Mouse (Mus musculus) megakaryocyte, embryonic 14.5 days (primary cell): ENCODE data around the gene Plk3. TPM values are rescaled to one million over a fixed set of nuclear protein-coding genes. Genes with fewer than 3 reads are reported as not detected.

ENCODE experiments used
- H3K27me3 ChIP-seq: replicated peaks from 2 replicates; pipeline ENCODE3; 2012; ENCODE audit warnings: inconsistent platforms
- H3K36me3 ChIP-seq: replicated peaks from 2 replicates; pipeline ENCODE3; 2012; ENCODE audit warnings: low read length, inconsistent platforms, mixed read lengths
- H3K4me1 ChIP-seq: 2 replicates; pipeline ENCODE4 v1.6.1; 2012; ENCODE audit warnings: inconsistent platforms
- H3K4me3 ChIP-seq: replicated peaks from 2 replicates; pipeline ENCODE3; 2012; ENCODE audit warnings: moderate library complexity, mild to moderate bottlenecking, inconsistent platforms
- H3K9me3 ChIP-seq: 2 replicates; pipeline ENCODE4 v1.6.1; 2012; ENCODE audit warnings: inconsistent platforms
- FLI1 ChIP-seq: IDR thresholded peaks from 2 replicates; pipeline ENCODE4 v1.6.1; 2012; ENCODE audit warnings: low read length, inconsistent platforms, mixed read lengths
- GATA1 ChIP-seq: IDR thresholded peaks from 3 replicates; pipeline ENCODE4 v1.6.1; 2012; ENCODE audit warnings: mixed read lengths, low read length, inconsistent platforms, borderline replicate concordance
- polyA plus RNA-seq: library from polyadenylated mRNA; stranded (reverse); fragments of >175 nt; gene quantifications from 2 replicates; pipeline ENCODE4 v1.2.3, GENCODE M21; 2012; ENCODE audit warnings: low replicate concordance; ENCODE audit not compliant: insufficient read depth

The Plk3 gene
- polyA plus RNA-seq, 1 experiment: 13.2 TPM

DNA sequence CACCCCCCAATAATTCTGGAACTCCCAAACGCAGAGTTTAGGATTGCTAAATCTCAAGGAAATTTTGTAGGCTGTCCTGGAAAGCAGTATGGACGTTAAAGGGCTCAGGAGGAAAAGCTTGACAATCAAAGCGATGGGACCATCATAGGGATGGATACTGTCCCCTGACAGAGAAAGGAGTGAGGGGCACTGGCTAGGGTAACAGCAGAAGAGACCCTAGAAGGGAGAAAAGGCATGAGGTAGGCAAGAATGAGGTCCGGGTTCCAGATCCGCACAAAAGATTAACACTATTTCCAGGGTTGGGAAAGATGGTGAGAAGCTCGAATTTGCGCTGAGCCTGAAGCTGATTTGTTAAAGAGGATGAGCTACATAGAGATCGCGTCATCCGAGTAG, 13.7 kb downstream of the Plk3 start:
- Histone ChIP-seq H3K9me3 (no peaks in the 10 kb centered on the region), H3K4me3 (peak overlapping the region; percentile 99), H3K36me3 (peaks cover 21% of the 10 kb centered on the region), H3K27me3 (no peaks in the 10 kb centered on the region), H3K4me1 (peaks cover 64% of the 10 kb centered on the region)
- no peak for TF ChIP-seq FLI1
- TF ChIP-seq GATA1: no peak

DNA sequence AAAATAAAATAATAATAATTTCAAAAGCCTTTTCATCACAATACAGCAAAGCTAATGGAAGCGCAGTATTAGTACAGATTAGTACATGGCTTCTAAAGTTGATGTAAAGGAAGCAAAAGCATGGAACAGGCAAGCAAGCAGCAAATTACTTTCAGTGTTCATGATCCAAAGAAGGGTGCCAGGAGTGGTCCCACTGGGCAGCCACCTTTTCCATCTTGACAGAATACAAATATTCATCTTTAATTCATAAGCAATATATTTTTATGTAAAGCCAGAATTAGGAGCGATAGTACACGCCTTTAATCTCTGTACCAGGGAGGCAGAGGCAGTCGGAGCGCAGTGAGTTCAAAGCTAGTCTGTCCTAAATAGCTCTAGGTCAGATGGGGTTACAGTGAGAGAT, 14.1 kb downstream of the Plk3 start:
- Histone ChIP-seq H3K27me3 (no peaks in the 10 kb centered on the region), H3K4me1 (peaks cover 60% of the 10 kb centered on the region), H3K4me3 (peak overlapping the region; percentile 99), H3K36me3 (peaks cover 21% of the 10 kb centered on the region), H3K9me3 (no peaks in the 10 kb centered on the region)
- TF ChIP-seq GATA1 (no peak), FLI1 (no peak)

DNA sequence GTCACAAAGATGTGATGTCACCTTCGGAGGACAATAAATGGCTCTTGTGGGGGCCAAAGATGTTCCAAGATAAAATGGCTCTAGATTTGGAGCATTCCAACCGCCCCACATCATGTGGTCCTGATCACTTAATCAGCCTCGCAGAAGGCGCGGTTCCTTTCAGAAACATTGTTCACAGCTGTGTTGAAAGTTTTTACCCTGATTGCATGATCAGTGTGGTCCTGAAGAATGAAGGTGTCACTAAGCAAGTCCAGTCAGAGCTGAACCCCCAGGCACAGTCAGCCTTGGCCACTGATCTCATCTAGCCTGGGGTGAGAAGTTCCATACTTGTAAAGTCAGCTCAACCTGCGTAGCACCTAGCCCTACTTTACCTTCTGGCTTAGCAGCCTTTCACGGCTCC, 15.8 kb downstream of the Plk3 start:
- Histone ChIP-seq H3K9me3 (no peaks in the 10 kb centered on the region), H3K4me3 (no peak overlapping the region), H3K4me1 (peaks cover 43% of the 10 kb centered on the region), H3K36me3 (peaks cover 21% of the 10 kb centered on the region), H3K27me3 (no peaks in the 10 kb centered on the region)
- no peak for TF ChIP-seq GATA1
- no peak for TF ChIP-seq FLI1

DNA sequence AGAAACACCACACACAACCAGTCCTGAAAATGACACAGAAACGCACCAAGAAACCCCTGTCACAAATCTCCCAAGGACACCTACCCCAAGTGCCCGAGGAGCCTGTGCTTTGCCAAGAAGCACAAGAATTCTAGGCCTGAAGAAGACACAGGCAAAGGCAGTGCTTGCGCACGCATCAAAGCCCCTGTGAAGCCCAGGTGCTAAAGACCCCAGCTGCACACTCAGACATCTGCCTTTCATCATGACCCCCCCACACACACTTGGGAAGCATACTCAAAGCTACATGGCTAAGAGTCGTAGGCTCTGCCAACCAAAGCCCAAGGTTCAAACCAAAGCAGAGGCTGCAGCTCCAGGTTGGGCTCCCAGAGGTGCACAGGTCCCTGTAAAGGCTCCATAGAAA, 18.2 kb downstream of the Plk3 start:
- peaks cover 26% of the 10 kb centered on the region for H3K4me1 ChIP-seq
- H3K4me3 ChIP-seq: no peak overlapping the region
- peaks cover 16% of the 10 kb centered on the region for H3K36me3 ChIP-seq
- H3K27me3 ChIP-seq: peaks cover 8% of the 10 kb centered on the region
- H3K9me3 ChIP-seq: no peaks in the 10 kb centered on the region
- TF ChIP-seq GATA1 (no peak), FLI1 (no peak)

DNA sequence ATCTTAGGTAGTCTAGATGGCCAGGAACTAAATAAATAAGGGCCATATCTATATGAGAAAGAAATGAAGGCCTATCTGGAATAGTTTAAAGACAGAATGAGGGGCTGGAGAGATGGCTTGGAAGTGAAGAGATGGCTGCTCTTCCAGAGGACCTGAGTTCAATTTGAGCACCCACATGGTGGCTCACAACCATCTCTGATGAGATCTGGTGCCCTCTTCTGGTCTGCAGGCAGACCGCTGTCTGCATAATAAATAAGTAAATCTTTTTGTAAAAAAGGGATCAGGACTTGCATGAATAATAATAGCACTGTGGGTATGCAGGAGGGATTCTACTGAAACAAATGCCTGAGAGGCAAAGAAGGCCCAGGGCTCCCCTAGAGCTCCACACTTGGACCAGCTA, 20.5 kb downstream of the Plk3 start:
- no peaks in the 10 kb centered on the region for H3K9me3 ChIP-seq
- H3K36me3 ChIP-seq: peaks cover 6% of the 10 kb centered on the region
- peaks cover 9% of the 10 kb centered on the region; the same call in 1 of the 2 replicates for H3K4me1 ChIP-seq
- H3K27me3 ChIP-seq: peaks cover 29% of the 10 kb centered on the region
- H3K4me3 ChIP-seq: no peak overlapping the region
- no peak for TF ChIP-seq FLI1
- TF ChIP-seq GATA1: no peak

DNA sequence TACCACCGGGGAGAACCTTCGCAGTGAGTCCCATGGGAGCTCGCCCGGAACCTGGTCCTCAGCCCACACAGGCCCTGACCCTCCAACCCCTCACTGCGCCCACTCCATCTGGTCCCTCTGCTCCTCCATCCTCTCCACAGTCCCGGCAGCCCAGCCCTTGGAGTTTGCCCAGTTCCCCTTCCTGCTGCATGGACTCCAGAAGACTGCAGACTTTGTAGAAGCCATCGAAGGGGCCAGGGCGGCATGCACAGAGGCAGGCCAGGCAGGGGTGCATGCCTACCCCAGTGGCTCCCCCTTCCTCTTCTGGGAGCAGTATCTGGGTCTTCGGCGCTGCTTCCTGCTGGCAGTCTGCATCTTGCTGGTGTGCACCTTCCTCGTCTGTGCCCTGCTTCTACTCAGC, 22.8 kb downstream of the Plk3 start:
- TF ChIP-seq FLI1 (no peak), GATA1 (no peak)
- peaks cover 6% of the 10 kb centered on the region; the same call in 1 of the 2 replicates for H3K4me1 ChIP-seq
- no peak overlapping the region for H3K4me3 ChIP-seq
- peaks cover 34% of the 10 kb centered on the region for H3K27me3 ChIP-seq
- no peaks in the 10 kb centered on the region for H3K9me3 ChIP-seq
- no peaks in the 10 kb centered on the region for H3K36me3 ChIP-seq

DNA sequence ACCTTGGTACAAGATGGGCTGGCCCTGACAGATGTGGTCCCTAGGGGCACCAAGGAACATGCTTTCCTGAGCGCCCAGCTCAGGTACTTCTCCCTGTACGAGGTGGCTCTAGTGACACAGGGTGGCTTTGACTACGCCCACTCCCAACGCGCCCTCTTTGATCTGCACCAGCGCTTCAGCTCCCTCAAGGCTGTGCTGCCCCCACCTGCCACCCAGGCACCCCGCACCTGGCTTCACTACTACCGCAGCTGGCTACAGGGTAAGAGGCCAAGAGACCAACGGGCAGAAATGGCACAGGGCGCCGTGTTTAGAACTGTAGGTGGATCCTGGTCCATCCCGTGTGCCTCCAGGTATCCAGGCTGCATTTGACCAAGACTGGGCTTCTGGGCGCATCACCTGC, 23.5 kb downstream of the Plk3 start:
- H3K36me3 ChIP-seq: no peaks in the 10 kb centered on the region
- no peak for TF ChIP-seq GATA1
- no peak for TF ChIP-seq FLI1
- no peaks in the 10 kb centered on the region for H3K9me3 ChIP-seq
- no peak overlapping the region for H3K4me3 ChIP-seq
- peaks cover 41% of the 10 kb centered on the region for H3K27me3 ChIP-seq
- H3K4me1 ChIP-seq: peaks cover 10% of the 10 kb centered on the region; the same call in 1 of the 2 replicates

DNA sequence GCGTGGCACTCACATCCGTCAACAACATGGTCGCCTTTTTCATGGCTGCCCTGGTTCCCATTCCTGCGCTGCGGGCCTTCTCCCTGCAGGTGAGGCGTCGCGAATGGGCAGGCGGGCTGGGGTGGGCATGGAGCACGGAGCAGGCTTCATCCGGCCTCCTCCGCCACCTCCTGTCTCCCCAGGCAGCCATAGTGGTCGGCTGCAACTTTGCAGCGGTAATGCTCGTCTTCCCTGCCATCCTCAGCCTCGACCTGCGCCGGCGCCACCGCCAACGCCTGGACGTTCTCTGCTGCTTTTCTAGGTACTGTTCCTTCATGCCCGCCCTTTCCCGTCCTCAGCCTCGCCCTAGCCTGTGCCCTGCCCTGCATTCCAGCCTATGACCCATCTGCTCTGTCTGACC, 24.4 kb downstream of the Plk3 start:
- peaks cover 50% of the 10 kb centered on the region for H3K27me3 ChIP-seq
- TF ChIP-seq GATA1 (no peak), FLI1 (no peak)
- H3K4me1 ChIP-seq: peaks cover 17% of the 10 kb centered on the region; the same call in 1 of the 2 replicates
- H3K4me3 ChIP-seq: no peak overlapping the region
- no peaks in the 10 kb centered on the region for H3K9me3 ChIP-seq
- no peaks in the 10 kb centered on the region for H3K36me3 ChIP-seq

DNA sequence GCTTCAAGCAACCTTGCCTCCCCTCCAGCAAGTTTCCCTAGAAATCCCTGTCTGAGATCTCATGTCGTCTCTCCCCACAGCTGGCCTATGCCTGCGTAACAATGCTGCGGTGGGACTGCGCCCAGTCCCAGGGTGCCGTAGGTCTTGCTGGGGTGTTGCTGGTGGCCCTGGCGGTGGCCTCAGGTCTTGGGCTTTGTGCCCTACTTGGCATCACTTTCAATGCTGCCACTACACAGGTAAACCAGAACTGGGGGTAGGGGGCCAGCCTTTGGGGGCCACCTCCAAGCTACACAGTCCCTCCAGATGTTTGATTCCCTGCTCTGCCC, 25.3 kb downstream of the Plk3 start:
- no peaks in the 10 kb centered on the region for H3K36me3 ChIP-seq
- TF ChIP-seq GATA1: no peak
- TF ChIP-seq FLI1: no peak
- peaks cover 23% of the 10 kb centered on the region; the same call in 1 of the 2 replicates for H3K4me1 ChIP-seq
- H3K27me3 ChIP-seq: peaks cover 56% of the 10 kb centered on the region
- H3K9me3 ChIP-seq: no peaks in the 10 kb centered on the region
- H3K4me3 ChIP-seq: no peak overlapping the region

DNA sequence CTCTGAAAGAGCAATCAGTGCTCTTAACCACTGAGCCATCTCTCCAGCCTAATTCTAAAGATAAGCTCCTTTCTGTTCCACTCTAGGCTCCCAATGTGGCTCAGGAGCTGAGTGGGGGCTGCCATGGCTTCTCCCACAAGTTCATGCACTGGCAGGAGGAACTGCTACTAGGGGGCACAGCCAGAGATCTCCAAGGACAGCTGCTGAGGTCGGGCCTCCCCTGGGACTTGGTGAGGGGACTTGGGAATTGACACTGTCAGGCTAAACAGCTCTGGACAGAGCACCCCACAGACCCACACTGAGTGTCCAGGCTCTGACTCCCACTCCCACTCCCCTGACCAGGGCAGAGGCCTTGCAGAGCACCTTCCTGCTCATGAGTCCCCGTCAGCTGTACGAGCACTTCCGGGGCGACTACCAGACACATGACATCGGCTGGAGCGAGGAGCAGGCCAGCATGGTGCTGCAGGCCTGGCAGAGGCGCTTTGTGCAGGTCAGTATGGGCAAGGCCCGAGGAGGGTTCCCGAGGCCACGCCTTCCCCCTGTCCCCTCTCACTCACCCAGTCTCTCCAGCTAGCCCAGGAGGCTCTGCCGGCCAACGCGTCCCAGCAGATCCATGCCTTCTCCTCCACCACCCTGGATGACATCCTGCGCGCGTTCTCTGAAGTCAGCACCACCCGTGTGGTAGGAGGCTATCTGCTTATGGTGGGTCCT, 25.8 kb downstream of the Plk3 start:
- no peaks in the 10 kb centered on the region for H3K36me3 ChIP-seq
- peaks cover 60% of the 10 kb centered on the region for H3K27me3 ChIP-seq
- peaks cover 28% of the 10 kb centered on the region; the same call in 1 of the 2 replicates for H3K4me1 ChIP-seq
- TF ChIP-seq GATA1: no peak
- TF ChIP-seq FLI1: no peak
- no peaks in the 10 kb centered on the region for H3K9me3 ChIP-seq
- no peak overlapping the region for H3K4me3 ChIP-seq

DNA sequence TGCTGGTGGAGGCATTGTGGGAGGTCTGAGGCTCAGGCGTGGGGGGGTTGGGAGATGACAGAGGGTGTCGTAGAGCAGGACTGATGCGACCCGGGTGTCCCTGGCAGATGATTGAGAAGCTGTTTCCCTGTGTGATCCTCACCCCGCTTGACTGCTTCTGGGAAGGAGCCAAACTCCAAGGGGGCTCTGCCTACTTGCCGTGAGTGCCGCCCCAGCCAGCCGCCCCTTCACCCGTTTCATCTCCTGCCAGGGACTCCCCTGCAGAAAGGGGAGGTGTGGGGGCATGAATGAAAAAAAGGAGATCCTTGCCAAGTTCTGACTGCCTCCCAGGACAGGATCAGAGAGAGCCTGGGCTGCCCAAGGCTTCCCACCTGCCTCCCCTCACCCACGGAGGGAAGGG, 28.6 kb downstream of the Plk3 start:
- Histone ChIP-seq H3K4me3 (no peak overlapping the region), H3K27me3 (peaks cover 49% of the 10 kb centered on the region), H3K9me3 (no peaks in the 10 kb centered on the region), H3K36me3 (no peaks in the 10 kb centered on the region), H3K4me1 (peaks cover 42% of the 10 kb centered on the region)
- TF ChIP-seq GATA1 (no peak), FLI1 (no peak)
